Mouse (Mus musculus) C2C12 (cell line): ENCODE measurements around the gene Vsir.

Experiments
- CEBPB ChIP-seq: IDR thresholded peaks from one replicate; pipeline ENCODE4 v1.6.1; 2011; ENCODE audit warnings: low read depth, mild to moderate bottlenecking, control low read depth, moderate library complexity
- CTCF ChIP-seq: IDR thresholded peaks from one replicate; pipeline ENCODE4 v1.5.1; 2011; ENCODE audit not compliant: control insufficient read depth, insufficient read depth, insufficient read length
- MAX ChIP-seq: IDR thresholded peaks from one replicate; pipeline ENCODE4 v1.6.1; 2011; ENCODE audit warnings: mild to moderate bottlenecking, control low read depth
- MYOD1 ChIP-seq: IDR thresholded peaks from one replicate; pipeline ENCODE4 v1.6.1; 2011; ENCODE audit warnings: low read depth; ENCODE audit not compliant: control insufficient read depth, insufficient read length
- MYOG ChIP-seq: IDR thresholded peaks from one replicate; pipeline ENCODE4 v1.6.1; 2011; ENCODE audit not compliant: control insufficient read depth, insufficient read length; ENCODE audit errors: extremely low read depth
- USF1 ChIP-seq: IDR thresholded peaks from one replicate; pipeline ENCODE4 v1.6.1; 2011; ENCODE audit warnings: low read depth, mild to moderate bottlenecking, control low read depth, moderate library complexity

GRCm38 (mm10) chr10:60351248-60351647 is 4.6 kb downstream of the Vsir start:
- TF ChIP-seq CTCF = no peak
- TF ChIP-seq USF1 = no peak
- no peak for TF ChIP-seq MAX
- TF ChIP-seq MYOG = no peak
- no peak for TF ChIP-seq CEBPB
- no peak for TF ChIP-seq MYOD1
